Mouse (Mus musculus): ENCODE measurements at regions not wholly inside any gene's neighbourhood (a gene's known extent, or its start where the extent isn't known, plus 50 kb on each side); places are given as distances from the start of the nearest gene placed in this dataset.

GRCm38 (mm10) chr1:48651387-48651786 is 1758.7 kb upstream of the Slc39a10 start:
- no peak for TF ChIP-seq ZC3H11A (IDR thresholded peaks at IDR 0.05; ENCODE audit: borderline replicate concordance, low read depth, low read length)
- no peak for TF ChIP-seq ZNF384 (IDR thresholded peaks at IDR 0.05; ENCODE audit: low read depth, low read length)
- no peak for TF ChIP-seq CHD2 (IDR thresholded peaks at IDR 0.05; ENCODE audit: low read depth, low read length)
- TF ChIP-seq HCFC1 (IDR thresholded peaks at IDR 0.05; ENCODE audit: borderline replicate concordance, insufficient read depth, low read length), result no peak
- TF ChIP-seq MAFK (IDR thresholded peaks at IDR 0.05; ENCODE audit: insufficient read depth, low read depth, low read length), result no peak
